Mouse (Mus musculus) testis, adult 10 weeks (tissue): ENCODE results near the gene Slc19a3. TPM values are rescaled to one million over a fixed set of nuclear protein-coding genes. Genes with fewer than 3 reads are reported as not detected.

Experiments
- polyA plus RNA-seq: library from polyadenylated mRNA; stranded (reverse); fragments of 350-450 nt; fragmentation: Illumina TruSeq; extraction: RNeasy Lipid Tissue Mini Kit (QIAGEN cat#74804); gene quantifications from one replicate; pipeline ENCODE4 v1.2.3, GENCODE M21; 2014; ENCODE audit warnings: low read depth, low replicate concordance

The Slc19a3 gene
- 0.38 TPM for polyA plus RNA-seq

GRCm38 (mm10) chr1:83038109-83038672 lies at the start of gene Slc19a3:
TSS of gene Slc19a3 (minus strand) at chr1:83038448.

DNA sequence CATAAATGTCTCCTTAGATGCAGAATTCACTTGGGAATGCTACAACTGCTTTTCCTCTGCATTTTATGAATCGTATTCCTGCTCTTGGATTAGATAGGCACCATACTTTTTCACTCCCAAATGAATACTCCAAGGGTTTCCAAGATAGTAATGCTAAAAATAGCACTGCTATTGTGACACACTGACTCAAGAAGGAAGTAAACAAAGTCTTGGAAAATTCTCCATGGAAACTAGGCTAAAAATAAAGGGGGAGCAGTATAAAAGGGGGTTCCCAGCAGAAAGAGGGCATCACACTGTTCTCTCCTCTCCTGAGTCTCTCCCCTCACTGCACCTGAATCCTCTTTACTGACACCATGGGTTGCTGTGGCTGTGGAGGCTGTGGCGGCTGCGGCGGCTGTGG lies 22.4 kb upstream of the Slc19a3 start, which contains the start of gene Krtap28-13:
TSS of gene Krtap28-13 (plus strand) at position 288 of the 400 bp plus-strand sequence.

GRCm38 (mm10) chr1:83059278-83059677 lies 21.0 kb upstream of the Slc19a3 start, which contains the start of gene A030005K14Rik:
TSS of gene A030005K14Rik (minus strand) at chr1:83059378.

GRCm38 (mm10) chr1:83044882-83045427 lies 6.7 kb upstream of the Slc19a3 start, which contains the start of gene Gm47969:
TSS of gene Gm47969 (plus strand) at chr1:83044932.

GRCm38 (mm10) chr1:83042380-83042779 lies 4.1 kb upstream of the Slc19a3 start, which contains the start of gene Krtap28-10:
TSS of gene Krtap28-10 (minus strand) at chr1:83042480.

GRCm38 (mm10) chr1:83000306-83000705 lies 37.9 kb downstream of the Slc19a3 start, which contains the start of gene Gm47959:
TSS of gene Gm47959 (plus strand) at chr1:83000548.

Other genes with a start within 250 kb of the Slc19a3 start
- 189 TPM for gene Agfg1, start 199.0 kb downstream of the Slc19a3 start, polyA plus RNA-seq
- gene A030005L19Rik, start 125.1 kb downstream of the Slc19a3 start, polyA plus RNA-seq = 0.87 TPM
- not detected for gene A030014E15Rik, start 113.5 kb downstream of the Slc19a3 start, polyA plus RNA-seq
- gene Gm6217, start 107.0 kb downstream of the Slc19a3 start, polyA plus RNA-seq = not detected
- not detected for gene A030003K21Rik, start 95.1 kb downstream of the Slc19a3 start, polyA plus RNA-seq
- not detected for gene Gm7544, start 82.4 kb downstream of the Slc19a3 start, polyA plus RNA-seq
- gene Gm47955, start 78.2 kb downstream of the Slc19a3 start, polyA plus RNA-seq = not detected
- gene Gm47959, start 37.9 kb downstream of the Slc19a3 start, polyA plus RNA-seq = not detected
- not detected for gene Krtap28-10, start 4.0 kb upstream of the Slc19a3 start, polyA plus RNA-seq
- not detected for gene Gm47969, start 6.5 kb upstream of the Slc19a3 start, polyA plus RNA-seq
- not detected for gene A030005K14Rik, start 20.9 kb upstream of the Slc19a3 start, polyA plus RNA-seq
- not detected for gene Krtap28-13, start 22.5 kb upstream of the Slc19a3 start, polyA plus RNA-seq
- gene Ccl20, start 78.3 kb upstream of the Slc19a3 start, polyA plus RNA-seq = not detected
- gene Daw1, start 121.3 kb upstream of the Slc19a3 start, polyA plus RNA-seq = 51.0 TPM